Mouse (Mus musculus): ENCODE measurements around the gene Pef1.

GRCm38 (mm10) chr4:130173060-130173822 lies 70.9 kb downstream of the Pef1 start:
- no peak for TF ChIP-seq CTCF (IDR thresholded peaks at IDR 0.05; ENCODE audit: extremely low read depth, insufficient read depth, low read length)
- no peak for TF ChIP-seq POLR2A (IDR thresholded peaks at IDR 0.05; ENCODE audit: extremely low read depth, insufficient read depth, low read length)

Data from cortical plate, adult 2 months (tissue).